Mouse (Mus musculus): ENCODE measurements around the gene Art2b. TPM values are rescaled to one million over a fixed set of nuclear protein-coding genes. Genes with fewer than 3 reads are reported as not detected.

Art2b gene
- total RNA-seq, 1 experiment = not detected

DNA sequence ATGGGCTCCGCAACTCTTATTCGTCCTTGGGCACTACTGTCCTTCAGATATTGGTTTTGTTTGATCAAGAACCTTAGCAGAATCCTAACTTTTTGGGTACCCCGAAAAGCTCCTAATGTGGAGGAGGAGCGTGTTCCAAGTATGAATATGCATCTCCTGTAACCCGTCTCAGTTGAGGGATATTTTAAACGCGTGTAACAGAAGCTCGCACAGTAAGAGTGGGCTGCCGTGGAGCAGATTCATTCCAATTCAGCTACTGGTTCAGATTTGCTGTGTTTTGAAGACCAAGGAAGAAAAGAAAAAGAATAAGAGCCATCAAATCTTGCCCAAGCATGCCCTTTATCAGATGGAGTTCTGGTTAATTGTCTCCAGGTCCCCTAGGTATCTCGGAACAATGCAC, 43.7 kb downstream of the Art2b start:
- Histone ChIP-seq H3K4me1 (ENCODE audit: control insufficient read depth in 2 of 2, insufficient read depth in 2 of 2, low read length in 2 of 2, poor library complexity in 1 of 2) (no peaks in the 10 kb centered on the region), H3K9me3 (ENCODE audit: control insufficient read depth, insufficient read depth, low read depth, low read length) (no peaks in the 10 kb centered on the region), H3K36me3 (ENCODE audit: control insufficient read depth, insufficient read depth, low read length, poor library complexity, severe bottlenecking) (no peaks in the 10 kb centered on the region), H3K4me3 (ENCODE audit: insufficient read depth in 1 of 2, low read depth in 1 of 2, low read length in 2 of 2, poor library complexity in 1 of 2, severe bottlenecking in 1 of 2) (no peak overlapping the region), H3K9ac (ENCODE audit: insufficient read depth, low read depth, low read length, poor library complexity, severe bottlenecking) (no peak overlapping the region), H3K27ac (ENCODE audit: insufficient read depth, low read depth, low read length, poor library complexity, severe bottlenecking) (no peak overlapping the region)
- DNase-seq (ENCODE audit: low read depth, low spot score) = no peak
- in situ Hi-C loops (cut with MboI; ENCODE audit: low sequenced_read_pairs in 2 of 2, unreplicated experiment in 2 of 2) = no loop called here
- TF ChIP-seq MAFK (IDR thresholded peaks at IDR 0.05; ENCODE audit: insufficient read depth, low read depth, low read length) (no peak), CHD2 (IDR thresholded peaks at IDR 0.05; ENCODE audit: low read depth, low read length) (no peak), ZC3H11A (IDR thresholded peaks at IDR 0.05; ENCODE audit: borderline replicate concordance, low read depth, low read length) (no peak), ZNF384 (IDR thresholded peaks at IDR 0.05; ENCODE audit: low read depth, low read length) (no peak), HCFC1 (IDR thresholded peaks at IDR 0.05; ENCODE audit: borderline replicate concordance, insufficient read depth, low read length) (no peak)

GRCm38 (mm10) chr7:101541132-101541531, 44.3 kb downstream of the Art2b start:
- Histone ChIP-seq H3K9me3 (ENCODE audit: control insufficient read depth, insufficient read depth, low read depth, low read length) (no peaks in the 10 kb centered on the region), H3K36me3 (ENCODE audit: control insufficient read depth, insufficient read depth, low read length, poor library complexity, severe bottlenecking) (no peaks in the 10 kb centered on the region), H3K4me3 (ENCODE audit: insufficient read depth in 1 of 2, low read depth in 1 of 2, low read length in 2 of 2, poor library complexity in 1 of 2, severe bottlenecking in 1 of 2) (no peak overlapping the region), H3K4me1 (ENCODE audit: control insufficient read depth in 2 of 2, insufficient read depth in 2 of 2, low read length in 2 of 2, poor library complexity in 1 of 2) (no peaks in the 10 kb centered on the region), H3K27ac (ENCODE audit: insufficient read depth, low read depth, low read length, poor library complexity, severe bottlenecking) (no peak overlapping the region), H3K9ac (ENCODE audit: insufficient read depth, low read depth, low read length, poor library complexity, severe bottlenecking) (no peak overlapping the region)
- peak; percentile 65 for DNase-seq (ENCODE audit: low read depth, low spot score)
- TF ChIP-seq CHD2 (IDR thresholded peaks at IDR 0.05; ENCODE audit: low read depth, low read length) (no peak), MAFK (IDR thresholded peaks at IDR 0.05; ENCODE audit: insufficient read depth, low read depth, low read length) (no peak), ZC3H11A (IDR thresholded peaks at IDR 0.05; ENCODE audit: borderline replicate concordance, low read depth, low read length) (peak; percentile 70; the same call in 1 of the 2 replicates), ZNF384 (IDR thresholded peaks at IDR 0.05; ENCODE audit: low read depth, low read length) (no peak)
- in situ Hi-C loops (cut with MboI; ENCODE audit: low sequenced_read_pairs in 2 of 2, unreplicated experiment in 2 of 2) = no loop called here

DNA sequence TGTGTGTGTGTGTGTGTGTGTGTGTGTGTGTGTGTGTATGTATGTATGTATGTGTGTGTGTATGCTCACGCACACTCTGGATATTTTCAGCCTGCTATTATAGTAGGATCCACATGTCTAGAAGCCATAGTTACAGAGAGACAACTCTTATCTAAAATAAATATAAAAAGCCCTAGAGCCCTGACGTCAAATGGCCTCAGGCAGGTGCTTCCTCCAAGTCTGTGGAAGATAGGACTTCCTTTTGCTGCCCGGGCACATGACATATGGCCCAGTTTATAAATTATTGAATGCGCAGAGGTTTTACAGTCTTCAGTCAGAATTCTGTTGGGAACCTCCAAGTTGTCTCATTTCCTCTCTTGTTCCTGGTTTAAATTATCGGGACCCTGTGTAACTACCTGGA, 44.7 kb downstream of the Art2b start:
- no peak overlapping the region for H3K27ac ChIP-seq (ENCODE audit: insufficient read depth, low read depth, low read length, poor library complexity, severe bottlenecking)
- in situ Hi-C loops (cut with MboI; ENCODE audit: low sequenced_read_pairs in 2 of 2, unreplicated experiment in 2 of 2) = no loop called here
- no peak overlapping the region for H3K9ac ChIP-seq (ENCODE audit: insufficient read depth, low read depth, low read length, poor library complexity, severe bottlenecking)
- TF ChIP-seq MAFK (IDR thresholded peaks at IDR 0.05; ENCODE audit: insufficient read depth, low read depth, low read length) (no peak), ZC3H11A (IDR thresholded peaks at IDR 0.05; ENCODE audit: borderline replicate concordance, low read depth, low read length) (no peak), CHD2 (IDR thresholded peaks at IDR 0.05; ENCODE audit: low read depth, low read length) (no peak), HCFC1 (IDR thresholded peaks at IDR 0.05; ENCODE audit: borderline replicate concordance, insufficient read depth, low read length) (no peak), ZNF384 (IDR thresholded peaks at IDR 0.05; ENCODE audit: low read depth, low read length) (no peak)
- no peaks in the 10 kb centered on the region for H3K36me3 ChIP-seq (ENCODE audit: control insufficient read depth, insufficient read depth, low read length, poor library complexity, severe bottlenecking)
- no peaks in the 10 kb centered on the region for H3K4me1 ChIP-seq (ENCODE audit: control insufficient read depth in 2 of 2, insufficient read depth in 2 of 2, low read length in 2 of 2, poor library complexity in 1 of 2)
- no peaks in the 10 kb centered on the region for H3K9me3 ChIP-seq (ENCODE audit: control insufficient read depth, insufficient read depth, low read depth, low read length)
- H3K4me3 ChIP-seq (ENCODE audit: insufficient read depth in 1 of 2, low read depth in 1 of 2, low read length in 2 of 2, poor library complexity in 1 of 2, severe bottlenecking in 1 of 2) = no peak overlapping the region
- DNase-seq (ENCODE audit: low read depth, low spot score) = no peak

DNA sequence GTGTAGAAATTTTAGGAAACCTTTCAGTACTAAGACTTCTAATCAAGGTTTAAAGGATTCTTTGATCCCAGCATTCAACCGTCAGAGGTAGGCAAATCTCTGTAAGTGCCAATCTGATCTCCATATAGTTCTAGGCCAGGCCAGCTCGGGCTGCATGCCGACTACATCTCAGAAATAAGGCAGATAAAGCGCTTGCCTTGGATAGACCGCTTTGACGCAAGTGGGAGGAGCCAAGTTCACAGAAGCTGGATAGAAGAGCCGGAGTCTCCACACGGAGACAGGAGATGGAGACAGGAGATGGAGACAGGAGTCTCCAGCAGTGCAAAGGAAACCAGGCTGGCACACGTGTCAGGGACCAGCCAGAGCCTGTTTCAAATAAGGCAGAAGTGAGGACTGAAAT, 45.6 kb downstream of the Art2b start:
- no peak for DNase-seq (ENCODE audit: low read depth, low spot score)
- no peak overlapping the region for H3K4me3 ChIP-seq (ENCODE audit: insufficient read depth in 1 of 2, low read depth in 1 of 2, low read length in 2 of 2, poor library complexity in 1 of 2, severe bottlenecking in 1 of 2)
- in situ Hi-C loops (cut with MboI; ENCODE audit: low sequenced_read_pairs in 2 of 2, unreplicated experiment in 2 of 2) = no loop called here
- H3K9ac ChIP-seq (ENCODE audit: insufficient read depth, low read depth, low read length, poor library complexity, severe bottlenecking) = no peak overlapping the region
- no peaks in the 10 kb centered on the region for H3K4me1 ChIP-seq (ENCODE audit: control insufficient read depth in 2 of 2, insufficient read depth in 2 of 2, low read length in 2 of 2, poor library complexity in 1 of 2)
- TF ChIP-seq ZC3H11A (IDR thresholded peaks at IDR 0.05; ENCODE audit: borderline replicate concordance, low read depth, low read length) (no peak), CHD2 (IDR thresholded peaks at IDR 0.05; ENCODE audit: low read depth, low read length) (no peak), MAFK (IDR thresholded peaks at IDR 0.05; ENCODE audit: insufficient read depth, low read depth, low read length) (no peak), HCFC1 (IDR thresholded peaks at IDR 0.05; ENCODE audit: borderline replicate concordance, insufficient read depth, low read length) (no peak), ZNF384 (IDR thresholded peaks at IDR 0.05; ENCODE audit: low read depth, low read length) (no peak)
- H3K9me3 ChIP-seq (ENCODE audit: control insufficient read depth, insufficient read depth, low read depth, low read length) = no peaks in the 10 kb centered on the region
- no peaks in the 10 kb centered on the region for H3K36me3 ChIP-seq (ENCODE audit: control insufficient read depth, insufficient read depth, low read length, poor library complexity, severe bottlenecking)
- no peak overlapping the region for H3K27ac ChIP-seq (ENCODE audit: insufficient read depth, low read depth, low read length, poor library complexity, severe bottlenecking)
